Mouse (Mus musculus) stomach, postnatal 0 days (tissue): ENCODE measurements around the gene Slc26a5. TPM values are rescaled to one million over a fixed set of nuclear protein-coding genes. Genes with fewer than 3 reads are reported as not detected.
A peak's percentile ranks its signal among the peaks of the same experiment; 100 is the strongest.

ENCODE experiments used
- ATAC-seq: fragments of 200-750 bp; cut with Nextera tagmentation; 2 replicates; pipeline ENCODE4 v1.8.0; 2017; ENCODE audit not compliant: low FRiP score, low TSS enrichment
- DNase-seq: peaks from one replicate; pipeline ENCODE4 v3.0.0-alpha.2; 2016; ENCODE audit warnings: low spot score
- H3K27ac ChIP-seq: fragments of 300-500 bp; sonication (generic); replicated peaks from 2 replicates; pipeline ENCODE4 v1.5.1; 2014; ENCODE audit warnings: mild to moderate bottlenecking, control low read depth
- H3K27me3 ChIP-seq: fragments of 300-500 bp; sonication (generic); 2 replicates; pipeline ENCODE4 v1.6.1; 2014; ENCODE audit warnings: low read length; ENCODE audit not compliant: control insufficient read depth, insufficient read depth
- H3K36me3 ChIP-seq: fragments of 300-500 bp; sonication (generic); 2 replicates; pipeline ENCODE4 v1.6.1; 2014; ENCODE audit warnings: low read length, mixed read lengths; ENCODE audit not compliant: control insufficient read depth, insufficient read depth
- H3K4me1 ChIP-seq: fragments of 300-500 bp; sonication (generic); replicated peaks from 2 replicates; pipeline ENCODE4 v1.6.1; 2014; ENCODE audit warnings: antibody characterized with exemption; ENCODE audit not compliant: control insufficient read depth, insufficient read depth
- H3K4me2 ChIP-seq: fragments of 300-500 bp; sonication (generic); replicated peaks from 2 replicates; pipeline ENCODE4 v1.6.1; 2014; ENCODE audit warnings: low read depth, mild to moderate bottlenecking, control low read depth, moderate library complexity
- H3K4me3 ChIP-seq: fragments of 300-500 bp; sonication (generic); 2 replicates; pipeline ENCODE4 v1.5.1; 2014; ENCODE audit warnings: low read depth, low read length, control low read depth
- H3K9ac ChIP-seq: fragments of 300-500 bp; sonication (generic); 2 replicates; pipeline ENCODE4 v1.6.1; 2014; ENCODE audit warnings: mild to moderate bottlenecking, low read length, control low read depth, mixed read lengths
- H3K9me3 ChIP-seq: fragments of 300-500 bp; sonication (generic); 2 replicates; pipeline ENCODE4 v1.6.1; 2016; ENCODE audit warnings: low read length; ENCODE audit not compliant: control insufficient read depth
- CTCF ChIP-seq: IDR thresholded peaks from 2 replicates; pipeline ENCODE4 v1.5.1; 2016; ENCODE audit warnings: antibody characterized with exemption, low read depth, mild to moderate bottlenecking, moderate library complexity
- EP300 ChIP-seq: optimal IDR thresholded peaks from 2 replicates; pipeline ENCODE3; 2016; ENCODE audit warnings: antibody characterized with exemption
- WGBS: fragments of 180-500 bp; shearing (Covaris S2); extraction: QIAGEN DNeasy Blood & Tissue Kit; methylation state at CpG from one replicate; pipeline ENCODE4 v1.1.7; 2014; 5-methylcytosine and 5-hydroxymethylcytosine counted together
- polyA plus RNA-seq: library from polyadenylated mRNA; unstranded; fragments of >200 nt; fragmentation: Nextera tagmentation; extraction: Ambion mirVana; gene quantifications from 2 replicates; pipeline ENCODE4 v1.2.1, GENCODE M21; 2015

The Slc26a5 gene
- polyA plus RNA-seq, 1 experiment from 2014 or later, result not detected

GRCm38 (mm10) chr5:21803691-21804188 is 61.7 kb downstream of the Slc26a5 start:
- DNase-seq (no peak), ATAC-seq (no peak)
- TF ChIP-seq CTCF (no peak), EP300 (no peak)
- H3K36me3 ChIP-seq, result peaks cover 19% of the 10 kb centered on the region
- no peaks in the 10 kb centered on the region for H3K27me3 ChIP-seq
- no peaks in the 10 kb centered on the region for H3K4me1 ChIP-seq
- no peak overlapping the region for H3K4me2 ChIP-seq
- WGBS, result 95% methylated on average over 12 of the region's 12 CpGs
- no peak overlapping the region for H3K4me3 ChIP-seq
- no peaks in the 10 kb centered on the region for H3K9me3 ChIP-seq
- no peak overlapping the region for H3K9ac ChIP-seq
- H3K27ac ChIP-seq, result no peak overlapping the region

DNA sequence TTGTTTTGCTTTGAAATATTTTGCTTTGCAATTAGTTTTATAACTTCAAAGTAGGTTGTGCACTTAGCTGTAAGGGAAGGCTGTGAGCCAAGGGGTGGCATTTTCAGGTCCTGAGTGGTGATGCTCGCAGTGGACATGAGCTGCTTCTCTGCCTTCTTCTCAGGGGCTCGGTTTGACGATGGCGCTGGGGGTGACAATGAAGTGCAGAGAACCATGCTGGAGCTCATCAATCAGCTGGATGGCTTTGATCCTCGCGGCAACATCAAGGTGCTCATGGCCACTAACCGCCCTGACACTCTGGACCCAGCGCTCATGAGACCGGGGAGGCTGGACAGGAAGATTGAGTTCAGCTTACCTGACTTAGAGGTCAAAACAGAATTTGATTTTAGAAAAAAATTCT is 62.5 kb downstream of the Slc26a5 start:
- H3K9me3 ChIP-seq, result no peaks in the 10 kb centered on the region
- DNase-seq (no peak), ATAC-seq (no peak)
- no peak overlapping the region for H3K27ac ChIP-seq
- H3K4me2 ChIP-seq, result no peak overlapping the region
- no peaks in the 10 kb centered on the region for H3K4me1 ChIP-seq
- WGBS, result 89% methylated on average over 9 of the region's 9 CpGs
- H3K9ac ChIP-seq, result no peak overlapping the region
- H3K27me3 ChIP-seq, result no peaks in the 10 kb centered on the region
- TF ChIP-seq EP300, result no peak
- TF ChIP-seq CTCF, result no peak
- H3K36me3 ChIP-seq, result peaks cover 19% of the 10 kb centered on the region
- H3K4me3 ChIP-seq, result no peak overlapping the region

DNA sequence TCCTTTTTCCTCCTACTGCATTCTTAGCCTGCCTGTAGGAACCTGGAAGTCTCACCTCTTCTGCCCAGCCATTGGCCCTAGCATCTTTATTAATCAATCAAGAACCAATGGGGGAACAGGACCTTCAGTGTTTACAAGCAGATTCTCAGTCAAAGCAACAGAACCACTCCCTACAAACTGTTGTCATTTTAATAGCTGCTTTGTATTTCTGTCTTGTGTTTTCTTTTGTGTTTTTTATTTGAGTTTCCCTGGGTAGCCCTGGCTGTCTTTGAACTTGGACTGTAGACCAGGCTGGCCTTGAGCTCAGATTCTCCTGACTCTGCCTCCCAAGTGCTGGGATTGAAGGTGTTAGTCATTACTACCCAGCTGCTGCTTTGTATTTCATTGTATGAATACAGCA is 73.2 kb downstream of the Slc26a5 start:
- Histone ChIP-seq H3K27me3 (no peaks in the 10 kb centered on the region), H3K4me1 (no peaks in the 10 kb centered on the region), H3K9ac (no peak overlapping the region), H3K36me3 (peaks cover 8% of the 10 kb centered on the region), H3K27ac (no peak overlapping the region), H3K9me3 (no peaks in the 10 kb centered on the region), H3K4me2 (no peak overlapping the region), H3K4me3 (no peak overlapping the region)
- ATAC-seq, result no peak
- DNase-seq, result no peak
- TF ChIP-seq EP300 (no peak), CTCF (no peak)

DNA sequence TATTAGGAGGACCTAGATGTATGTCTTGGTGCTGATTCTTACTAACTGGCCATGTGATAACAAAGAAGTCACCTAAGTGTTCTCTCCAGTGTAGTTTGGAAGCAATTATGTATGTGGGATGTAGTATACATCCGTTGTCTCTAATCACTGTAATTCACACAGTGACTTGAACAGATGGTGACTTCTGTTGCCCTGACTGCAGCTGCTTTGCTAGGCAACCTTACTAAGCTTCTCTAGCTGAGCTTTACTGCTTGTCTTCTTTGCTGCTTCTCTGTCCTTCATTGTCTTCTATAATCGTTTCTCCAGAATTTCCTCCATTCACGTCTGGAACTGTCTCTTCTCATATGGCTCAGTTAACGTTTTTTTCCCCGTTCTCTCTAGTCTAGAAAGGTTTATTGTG is 76.3 kb downstream of the Slc26a5 start:
- WGBS, result 77% methylated on average over 5 of the region's 5 CpGs
- Histone ChIP-seq H3K36me3 (peaks cover 3% of the 10 kb centered on the region; the same call in 1 of the 2 replicates), H3K27ac (no peak overlapping the region), H3K4me3 (no peak overlapping the region), H3K9me3 (no peaks in the 10 kb centered on the region), H3K4me2 (no peak overlapping the region), H3K27me3 (no peaks in the 10 kb centered on the region), H3K9ac (no peak overlapping the region), H3K4me1 (no peaks in the 10 kb centered on the region)
- no peak for TF ChIP-seq CTCF
- TF ChIP-seq EP300, result no peak
- DNase-seq (no peak), ATAC-seq (no peak)

GRCm38 (mm10) chr5:21787186-21788105 is 78.0 kb downstream of the Slc26a5 start:
- H3K4me1 ChIP-seq, result no peaks in the 10 kb centered on the region
- 31% methylated on average over 11 of the region's 11 CpGs for WGBS
- peak overlapping the region; percentile 60 for H3K4me2 ChIP-seq
- no peak for DNase-seq
- peak overlapping the region; percentile 85 for H3K27ac ChIP-seq
- H3K27me3 ChIP-seq, result no peaks in the 10 kb centered on the region
- peaks cover 6% of the 10 kb centered on the region; the same call in 1 of the 2 replicates for H3K36me3 ChIP-seq
- ATAC-seq, result no peak
- TF ChIP-seq CTCF (no peak), EP300 (no peak)
- no peaks in the 10 kb centered on the region for H3K9me3 ChIP-seq
- peak overlapping the region; percentile 91 for H3K9ac ChIP-seq
- peak overlapping the region; percentile 98 for H3K4me3 ChIP-seq
